Mouse (Mus musculus): ENCODE data around the gene Btc. TPM values are rescaled to one million over a fixed set of nuclear protein-coding genes. Genes with fewer than 3 reads are reported as not detected.

Btc gene
- total RNA-seq (2015), result 0.17 and 0.25 TPM in 2 replicates
- 0.64 TPM in 1 of 2 replicates, not detected in the other for total RNA-seq (2017)

- ATAC-seq (replicated peaks; ENCODE audit: poor library complexity), result peak; percentile 84
These were observed at the start of gene Btc for GRCm38 (mm10) chr5:91402339-91403211. Btc (minus strand) TSS chr5:91402994.

DNA sequence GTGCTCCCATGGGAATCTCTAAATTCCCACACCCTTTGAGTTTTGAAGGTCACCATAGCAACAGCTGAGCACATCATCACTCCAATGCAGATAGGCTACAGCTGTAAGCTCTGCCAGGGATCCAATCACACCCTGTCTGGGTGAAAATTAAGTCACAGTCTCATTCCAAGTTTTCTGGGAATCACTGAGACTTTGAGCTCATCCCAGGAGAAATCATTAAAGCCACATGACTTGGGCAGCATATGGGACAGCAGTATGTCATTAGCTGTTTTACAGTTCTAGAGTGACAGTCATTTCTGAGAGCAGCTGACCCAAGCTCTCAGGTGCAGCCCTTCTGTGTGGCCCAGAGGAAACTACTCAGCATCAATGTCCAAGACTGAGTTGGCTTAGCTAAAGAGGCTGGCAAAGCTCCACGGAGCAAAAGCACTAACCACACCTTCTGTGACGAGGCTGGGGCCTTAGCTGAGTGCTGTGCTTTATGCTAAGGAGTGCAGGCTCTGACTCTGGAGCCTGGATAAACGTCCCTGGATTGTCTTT, 42.3 kb upstream of the Btc start:
- no peak for ATAC-seq (replicated peaks; ENCODE audit: poor library complexity)

DNA sequence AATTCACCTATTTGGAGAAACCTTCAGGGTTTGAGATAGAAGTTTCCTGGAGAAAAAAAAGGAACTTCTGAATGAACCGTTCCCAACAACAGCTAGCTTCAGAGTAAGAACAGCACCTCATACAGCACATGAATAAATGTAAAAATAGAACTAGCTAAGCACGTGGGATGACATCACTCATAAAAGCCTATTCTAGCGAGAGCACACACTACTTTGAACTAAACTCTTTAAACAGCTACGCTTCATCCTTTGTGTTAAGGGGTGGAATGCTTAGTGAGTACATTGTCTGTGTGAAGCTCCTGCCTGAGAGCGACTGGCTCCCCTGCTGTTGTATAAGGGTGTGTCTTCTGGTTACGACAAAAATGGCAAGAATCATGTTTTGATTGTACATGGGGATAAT, 33.8 kb upstream of the Btc start:
- no peak for ATAC-seq (replicated peaks; ENCODE audit: poor library complexity)

DNA sequence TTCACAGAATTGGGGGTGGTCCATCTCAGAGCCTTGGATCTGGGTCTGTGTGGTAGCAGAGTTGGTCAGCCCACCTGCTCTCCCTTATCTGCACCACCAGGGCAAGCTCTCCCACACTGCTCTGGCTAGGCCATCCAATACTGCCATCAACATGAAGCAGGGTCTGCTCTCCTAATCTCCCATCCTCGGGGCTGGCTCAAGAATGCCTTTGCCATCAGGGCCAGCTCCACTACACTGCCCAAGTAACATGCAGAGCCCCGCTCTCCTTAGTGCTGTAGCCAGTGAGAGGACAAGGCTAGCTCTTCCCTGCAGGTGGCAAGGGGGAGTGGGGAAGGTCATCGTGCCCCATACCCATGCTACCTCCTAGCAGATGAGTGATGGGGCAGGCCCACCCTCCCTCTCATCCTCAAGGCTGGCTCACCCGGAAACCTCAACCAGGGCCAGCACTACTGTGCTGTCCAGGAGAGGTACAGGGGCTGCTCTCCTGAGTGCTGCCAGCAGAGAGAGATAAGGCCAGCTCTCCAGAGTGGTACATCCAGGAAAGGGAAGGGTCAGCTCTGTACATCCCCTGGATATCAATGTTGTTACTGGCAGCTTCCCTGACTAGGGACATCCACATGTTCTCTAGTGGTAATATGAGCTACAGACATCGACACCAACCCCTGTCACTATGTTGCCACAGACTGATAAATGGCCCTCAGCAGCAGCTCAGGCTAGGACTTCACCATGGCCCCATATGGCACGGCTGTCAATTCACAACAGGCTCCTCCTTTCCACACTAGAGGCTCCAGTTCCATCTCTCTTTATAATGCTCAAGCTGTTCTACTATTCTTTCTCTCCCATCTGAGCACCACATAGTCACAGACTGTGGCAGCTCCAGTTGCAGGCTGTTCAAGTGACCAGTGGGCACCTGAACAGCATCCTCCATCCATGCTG, 32.2 kb upstream of the Btc start:
- no peak for ATAC-seq (replicated peaks; ENCODE audit: poor library complexity)

- ATAC-seq (replicated peaks; ENCODE audit: poor library complexity), result no peak
These were observed 25.8 kb upstream of the Btc start for GRCm38 (mm10) chr5:91428547-91428946.

GRCm38 (mm10) chr5:91413814-91414213, 11.0 kb upstream of the Btc start:
- ATAC-seq (replicated peaks; ENCODE audit: poor library complexity), result no peak

- peak; percentile 56 for ATAC-seq (replicated peaks; ENCODE audit: poor library complexity)
These were observed 1.5 kb upstream of the Btc start for GRCm38 (mm10) chr5:91404263-91404662.

- no peak for ATAC-seq (replicated peaks; ENCODE audit: poor library complexity)
These were observed 487 bp upstream of the Btc start for GRCm38 (mm10) chr5:91403281-91403680.

DNA sequence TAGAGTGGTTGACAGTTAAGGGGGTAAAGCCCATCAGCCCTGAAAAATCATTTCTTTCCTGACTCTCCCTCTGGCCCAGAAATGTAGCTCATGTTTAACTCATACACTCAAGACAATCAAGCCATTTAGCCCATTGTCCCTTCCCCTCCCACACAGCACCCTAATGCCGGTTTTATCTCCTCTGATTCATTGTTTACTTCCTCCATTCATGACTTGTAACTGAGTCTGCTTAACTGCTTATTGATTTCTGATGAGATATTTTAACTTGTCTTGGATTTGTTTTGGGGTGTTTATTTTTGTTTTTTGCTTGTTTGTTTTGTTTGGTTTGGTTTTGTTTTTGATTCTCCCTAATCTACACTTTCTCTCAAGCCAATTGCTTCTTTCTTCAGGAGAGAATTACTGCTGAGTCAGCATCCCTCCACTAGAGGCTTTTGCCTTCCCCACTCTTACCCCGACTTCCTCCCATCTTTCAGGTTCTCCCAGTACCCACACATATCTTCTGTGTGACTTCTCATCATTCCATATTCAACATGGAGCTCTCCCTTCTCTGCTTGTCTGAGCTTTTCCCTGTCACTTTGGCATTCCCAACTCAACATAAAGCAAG, 2.2 kb downstream of the Btc start:
- ATAC-seq (replicated peaks; ENCODE audit: poor library complexity), result no peak

DNA sequence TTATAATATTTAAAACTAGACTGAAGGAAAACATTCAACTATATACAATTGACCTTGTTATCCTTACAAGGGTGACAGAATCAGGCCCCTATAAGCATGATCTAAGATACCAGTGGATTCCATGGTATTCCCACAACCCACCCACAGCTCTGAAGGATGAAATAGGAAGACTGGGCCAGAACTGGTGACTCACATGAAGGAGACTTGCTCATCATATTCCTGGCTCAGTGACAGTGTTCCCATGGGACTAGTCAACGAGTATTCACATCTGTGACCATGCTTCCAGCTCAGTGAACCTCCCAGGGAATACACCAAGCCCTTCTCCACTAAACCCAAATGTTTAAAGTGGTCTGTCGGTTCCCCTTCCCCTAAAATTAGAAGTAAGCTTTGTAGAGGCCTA, 27.3 kb downstream of the Btc start:
- ATAC-seq (replicated peaks; ENCODE audit: poor library complexity), result no peak

DNA sequence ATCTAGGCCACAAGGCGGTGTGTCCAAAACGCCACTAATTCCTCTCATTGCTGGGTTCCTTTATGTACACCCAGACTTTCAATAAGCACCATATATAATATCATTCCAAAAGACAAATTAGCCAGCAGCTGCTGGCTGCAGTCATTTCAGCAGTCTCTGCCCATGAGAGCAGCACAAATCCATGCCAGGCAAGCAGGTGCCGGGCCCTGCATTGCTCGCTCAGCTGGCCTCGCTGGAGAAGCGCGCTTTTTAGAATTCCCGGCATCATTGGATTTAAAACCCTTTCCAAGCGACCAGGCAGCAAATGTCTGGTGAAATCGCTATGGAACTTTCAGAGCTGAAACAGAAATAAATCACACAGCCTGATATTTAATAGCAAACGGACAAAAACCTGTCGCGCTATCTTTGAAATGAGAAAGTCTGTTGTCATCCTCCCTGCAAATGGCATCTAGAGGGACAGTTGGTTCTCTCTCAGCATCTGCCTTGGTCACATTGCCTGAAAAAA, 34.7 kb downstream of the Btc start:
- ATAC-seq (replicated peaks; ENCODE audit: poor library complexity), result no peak

DNA sequence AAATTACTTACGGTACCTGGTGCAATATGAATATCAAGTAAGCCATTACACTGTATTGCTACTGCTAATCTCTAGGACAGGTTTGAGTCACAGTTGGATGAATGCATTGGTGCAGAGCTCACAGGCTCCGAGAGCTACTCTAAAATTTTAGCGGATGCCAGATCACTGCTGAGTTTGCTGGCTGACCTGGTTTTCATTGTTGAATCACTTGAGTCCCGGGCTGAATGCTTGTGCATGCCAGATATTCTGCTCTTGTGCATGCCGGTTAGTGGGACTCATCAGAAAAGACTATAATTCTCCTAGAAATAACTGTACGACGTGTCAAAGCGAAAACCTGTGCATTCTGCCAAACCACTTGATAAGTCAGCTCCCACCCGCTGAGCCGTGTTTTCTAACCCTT, 35.9 kb downstream of the Btc start:
- ATAC-seq (replicated peaks; ENCODE audit: poor library complexity), result no peak

GRCm38 (mm10) chr5:91363274-91363991, 39.4 kb downstream of the Btc start:
- no peak for ATAC-seq (replicated peaks; ENCODE audit: poor library complexity)

- no peak for ATAC-seq (replicated peaks; ENCODE audit: poor library complexity)
These were observed 50.1 kb downstream of the Btc start for GRCm38 (mm10) chr5:91352645-91353044.

GRCm38 (mm10) chr5:91345681-91346080, 57.1 kb downstream of the Btc start:
- ATAC-seq (replicated peaks; ENCODE audit: poor library complexity), result no peak

GRCm38 (mm10) chr5:91345064-91345463, 57.7 kb downstream of the Btc start:
- peak; percentile 46 for ATAC-seq (replicated peaks; ENCODE audit: poor library complexity)

- no peak for ATAC-seq (replicated peaks; ENCODE audit: poor library complexity)
These were observed 60.6 kb downstream of the Btc start for GRCm38 (mm10) chr5:91341981-91342760.

GRCm38 (mm10) chr5:91334227-91334626, 68.6 kb downstream of the Btc start:
- ATAC-seq (replicated peaks; ENCODE audit: poor library complexity), result no peak

Data from megakaryocyte progenitor cell, adult 5-6 weeks (primary cell).